Mouse (Mus musculus): ENCODE measurements around the gene Polr3h.

The Polr3h gene

GRCm38 (mm10) chr15:81872262-81873136 lies 53.5 kb downstream of the Polr3h start, which contains the start of gene Aco2:
TSS of gene Aco2 (plus strand) at chr15:81872309.
- DNase-seq (ENCODE audit: extremely low read depth, low read depth, low spot score), result peak; percentile 84

DNA sequence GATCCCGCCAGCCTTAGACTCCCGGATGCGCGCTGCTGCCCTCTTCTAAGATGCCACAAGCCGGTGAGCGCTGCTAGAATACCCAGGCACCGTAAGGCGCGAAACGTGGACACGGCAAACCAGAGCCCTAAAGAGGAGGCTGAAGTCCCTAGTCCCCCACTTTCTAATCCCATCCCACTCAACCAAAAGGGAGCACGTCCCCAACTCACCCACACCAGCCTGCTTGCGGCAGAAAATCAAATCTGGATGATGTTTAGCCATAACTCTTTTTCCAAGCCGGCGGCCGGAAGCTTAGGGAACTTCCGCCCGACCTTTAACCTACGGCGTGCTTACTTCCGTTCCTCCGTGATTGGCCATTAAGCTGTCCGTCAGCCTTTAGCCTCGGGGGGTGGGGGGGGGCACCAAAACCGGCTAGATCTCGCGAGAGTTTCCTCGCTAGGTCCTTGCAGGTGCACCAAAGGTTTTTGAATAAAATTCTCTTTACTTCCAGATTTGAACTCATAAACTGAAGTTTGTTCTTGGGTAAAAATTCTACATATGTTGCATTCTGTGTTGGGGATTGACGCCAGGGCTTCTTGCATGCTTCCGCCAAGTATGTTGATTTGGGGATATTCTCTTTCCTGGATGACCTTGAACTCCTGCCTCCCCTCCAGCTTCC lies 54.3 kb downstream of the Polr3h start, which contains the start of gene Phf5a:
Gene Phf5a (minus strand): TSS at position 308 of the 658 bp plus-strand sequence.
- DNase-seq (ENCODE audit: extremely low read depth, low read depth, low spot score), result peak; percentile 73

- DNase-seq (ENCODE audit: extremely low read depth, low read depth, low spot score), result no peak
Observed at GRCm38 (mm10) chr15:81869985-81870384, 56.1 kb downstream of the Polr3h start.

- DNase-seq (ENCODE audit: extremely low read depth, low read depth, low spot score), result no peak
Observed at GRCm38 (mm10) chr15:81864238-81864637, 61.8 kb downstream of the Polr3h start.

GRCm38 (mm10) chr15:81860471-81861135 lies 65.4 kb downstream of the Polr3h start:
- DNase-seq (ENCODE audit: extremely low read depth, low read depth, low spot score), result no peak

DNA sequence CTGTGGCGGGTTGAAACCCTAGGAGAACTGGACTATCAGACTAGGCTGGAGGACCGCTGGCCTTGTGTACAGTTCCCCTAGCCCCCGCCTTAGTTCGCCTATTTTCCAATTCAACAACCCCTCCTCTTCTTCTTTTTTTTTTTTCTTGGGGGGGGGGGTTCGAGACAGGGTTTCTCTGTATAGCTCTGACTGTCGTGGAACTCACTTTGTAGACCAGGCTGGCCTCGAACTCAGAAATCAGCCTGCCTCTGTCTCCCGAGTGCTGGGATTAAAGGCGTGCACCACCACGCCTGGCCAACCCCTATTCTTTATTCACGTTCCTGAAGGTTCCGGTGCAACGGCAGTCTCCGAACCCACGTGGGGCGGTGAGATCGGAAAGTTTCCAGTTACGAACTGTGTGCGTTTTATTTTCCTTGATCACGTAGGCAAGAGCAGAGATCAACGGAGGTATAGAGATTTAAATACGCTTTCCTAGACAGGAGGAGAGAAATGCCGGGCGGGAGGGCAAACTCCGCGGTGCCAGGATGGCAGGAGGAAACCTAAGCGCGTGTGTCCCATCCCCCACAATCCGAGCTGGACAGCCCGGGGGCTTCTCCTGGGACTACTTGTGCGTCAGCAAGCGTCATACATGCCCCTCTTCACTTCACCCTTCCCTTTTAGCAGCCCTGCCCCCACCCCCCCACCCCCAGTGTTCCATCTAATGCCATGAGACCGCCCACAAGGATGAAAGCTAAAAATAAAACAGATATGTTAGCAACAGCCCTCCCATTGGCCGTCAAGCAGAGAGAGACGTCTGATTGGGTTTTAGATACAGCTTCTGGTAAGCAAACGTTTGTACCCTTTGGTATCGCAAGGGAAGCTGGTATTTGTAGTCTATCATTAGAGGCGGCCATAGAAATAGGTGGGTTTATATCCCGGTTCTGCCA lies 66.4 kb downstream of the Polr3h start:
- peak; percentile 84 for DNase-seq (ENCODE audit: extremely low read depth, low read depth, low spot score)

GRCm38 (mm10) chr15:81858517-81859329 lies 67.3 kb downstream of the Polr3h start, which contains the start of gene Tob2:
TSS of gene Tob2 (minus strand) at chr15:81858796.
- DNase-seq (ENCODE audit: extremely low read depth, low read depth, low spot score), result no peak

DNA sequence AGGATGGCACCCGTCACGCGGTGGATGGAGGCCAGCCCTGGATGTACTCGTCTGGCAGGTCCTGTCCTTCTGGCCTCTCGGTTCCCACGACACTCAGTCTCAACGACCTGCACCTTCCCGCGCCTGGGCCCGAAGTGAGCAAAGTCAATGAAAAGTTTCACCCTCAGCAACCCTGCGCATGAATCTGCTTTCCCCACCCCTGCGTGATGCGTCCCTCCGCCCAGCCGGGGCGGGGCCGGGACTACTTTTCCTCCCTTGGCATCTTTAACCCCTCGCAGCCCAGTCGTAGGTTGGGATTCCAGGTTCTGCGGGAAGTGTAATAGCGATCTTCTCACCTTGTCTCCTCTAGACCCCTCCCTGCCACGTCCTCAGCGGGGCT lies 67.9 kb downstream of the Polr3h start:
- no peak for DNase-seq (ENCODE audit: extremely low read depth, low read depth, low spot score)

DNA sequence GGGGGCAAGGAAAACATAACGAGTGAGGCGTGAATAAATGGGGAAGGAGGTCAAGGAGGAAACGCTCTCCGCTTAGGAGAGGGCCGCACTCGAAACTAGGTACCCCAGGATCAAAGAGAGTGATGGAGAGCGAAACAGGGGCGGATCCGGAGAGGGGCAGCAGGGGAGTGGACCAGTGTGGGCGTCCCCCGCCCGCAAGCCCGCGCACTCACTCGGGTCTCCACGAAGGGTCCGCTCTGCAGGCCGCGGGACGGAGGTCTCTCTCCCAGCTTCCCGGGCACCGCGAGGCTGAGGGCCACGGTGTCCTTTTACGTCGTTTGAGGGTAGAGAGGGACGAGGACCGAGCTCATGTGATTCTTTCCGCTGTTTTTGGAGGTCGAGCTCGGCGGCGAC lies 68.3 kb downstream of the Polr3h start:
- no peak for DNase-seq (ENCODE audit: extremely low read depth, low read depth, low spot score)

- no peak for DNase-seq (ENCODE audit: extremely low read depth, low read depth, low spot score)
Observed at GRCm38 (mm10) chr15:81856938-81857723, 68.9 kb downstream of the Polr3h start.

DNA sequence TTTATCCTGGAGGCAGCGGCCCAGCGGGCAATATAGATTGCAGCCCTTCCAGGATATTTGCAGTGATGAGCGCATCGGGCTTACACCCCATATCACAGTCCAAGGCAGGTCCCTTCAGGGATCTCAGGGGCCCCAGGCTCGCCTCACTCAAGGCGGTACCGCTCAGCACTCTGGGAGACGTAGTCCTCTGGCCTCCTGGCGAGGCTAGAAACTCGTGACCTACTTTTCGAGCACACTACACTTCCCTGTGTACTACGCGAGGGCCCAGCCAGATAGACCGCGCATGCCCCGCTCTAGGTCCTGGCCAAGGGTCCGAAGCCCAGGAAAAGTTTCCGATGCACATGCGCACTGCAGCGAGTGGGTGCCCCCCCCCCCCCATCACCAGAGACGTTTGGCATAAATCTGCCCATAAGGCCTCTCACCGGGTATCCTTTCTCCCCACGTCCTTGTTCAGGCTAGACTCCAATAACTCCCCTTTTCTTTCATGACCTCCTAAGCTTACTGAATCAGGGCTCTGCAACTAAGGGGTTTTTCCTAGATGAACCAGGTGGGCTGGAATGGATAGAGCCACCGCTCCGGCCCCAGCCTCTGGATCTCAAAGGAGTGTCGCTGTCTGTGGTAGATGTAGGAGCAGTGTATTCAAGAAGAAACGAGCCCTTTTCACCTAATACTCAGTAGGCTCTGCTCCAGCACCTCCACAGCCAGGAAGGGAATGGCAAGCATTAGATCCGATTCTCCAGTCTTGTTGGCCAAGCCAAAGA lies 69.8 kb downstream of the Polr3h start:
- DNase-seq (ENCODE audit: extremely low read depth, low read depth, low spot score), result no peak

DNA sequence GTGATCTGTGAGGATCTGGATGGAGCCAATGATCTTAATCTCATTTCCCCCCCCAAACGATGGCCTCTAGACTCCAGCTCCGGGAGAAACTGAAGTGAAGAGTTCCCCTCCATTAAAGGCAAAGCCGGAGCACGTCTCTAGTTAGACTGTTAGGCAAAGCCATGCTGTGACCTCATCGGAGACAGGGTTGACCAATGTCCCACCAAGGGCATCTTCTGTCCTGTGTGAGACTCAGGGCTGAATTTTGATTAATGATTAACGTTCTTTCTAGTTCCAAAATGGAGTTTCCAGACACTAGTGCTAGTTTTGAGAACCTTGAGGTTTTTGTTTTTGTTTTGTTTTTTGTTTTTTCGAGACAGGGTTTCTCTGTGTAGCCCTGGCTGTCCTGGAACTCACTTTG lies 73.0 kb downstream of the Polr3h start:
- DNase-seq (ENCODE audit: extremely low read depth, low read depth, low spot score), result no peak

DNA sequence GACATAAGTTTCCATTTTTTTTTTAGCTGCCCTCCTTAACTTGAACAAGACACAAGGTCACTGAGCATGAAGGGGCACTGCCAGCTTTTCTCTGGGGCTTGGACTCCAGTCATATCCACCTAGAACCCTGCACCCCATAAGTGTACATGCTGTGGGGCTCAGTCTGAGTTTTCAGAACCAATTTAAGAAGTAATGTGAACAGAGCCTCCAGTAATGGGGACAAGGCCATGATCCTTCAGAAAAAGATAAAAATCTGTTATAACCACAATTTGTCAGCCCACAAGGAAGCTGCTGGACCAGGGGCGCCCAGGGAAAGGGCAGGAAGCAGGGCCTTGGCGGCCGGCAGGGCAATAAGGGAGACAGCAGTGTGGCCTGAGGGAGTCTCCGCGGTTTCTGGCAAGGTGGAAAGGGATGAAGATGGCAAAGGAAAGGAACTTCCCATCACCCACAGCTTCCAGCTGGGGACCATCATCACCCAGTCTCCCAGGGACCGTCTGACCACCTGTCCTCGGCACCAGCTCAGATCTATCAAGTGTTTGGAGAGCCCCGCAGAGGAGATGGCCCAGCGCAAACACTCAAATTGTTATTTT lies 73.5 kb downstream of the Polr3h start:
- no peak for DNase-seq (ENCODE audit: extremely low read depth, low read depth, low spot score)

GRCm38 (mm10) chr15:81851375-81851774 lies 74.7 kb downstream of the Polr3h start:
- DNase-seq (ENCODE audit: extremely low read depth, low read depth, low spot score), result no peak

DNA sequence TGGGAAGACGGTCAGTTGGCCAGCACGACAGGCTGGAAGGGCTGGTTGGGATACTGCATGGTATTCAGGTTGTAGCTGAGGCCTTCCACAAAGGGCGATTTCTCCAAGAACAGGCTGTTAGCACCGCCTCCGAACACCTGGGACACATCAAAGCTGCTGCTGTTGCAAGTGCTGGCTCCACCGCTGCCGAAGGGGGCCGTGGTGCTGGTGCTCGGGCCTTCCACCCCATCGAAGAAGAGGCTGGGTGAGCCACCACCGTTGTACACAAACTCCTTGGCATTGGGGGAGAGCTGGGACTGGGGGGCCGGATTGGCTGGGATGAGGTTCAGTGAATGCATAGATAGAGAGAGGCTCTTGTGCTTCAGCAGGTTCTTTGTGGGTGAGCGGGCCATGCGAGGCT lies 75.3 kb downstream of the Polr3h start:
- DNase-seq (ENCODE audit: extremely low read depth, low read depth, low spot score), result no peak

GRCm38 (mm10) chr15:81849104-81849503 lies 76.9 kb downstream of the Polr3h start:
- DNase-seq (ENCODE audit: extremely low read depth, low read depth, low spot score), result no peak

- DNase-seq (ENCODE audit: extremely low read depth, low read depth, low spot score), result no peak
Observed at GRCm38 (mm10) chr15:81848301-81848700, 77.7 kb downstream of the Polr3h start.

GRCm38 (mm10) chr15:81847861-81848260 lies 78.2 kb downstream of the Polr3h start:
- no peak for DNase-seq (ENCODE audit: extremely low read depth, low read depth, low spot score)

Data from fat pad, adult 2 months (tissue).